Mouse (Mus musculus): ENCODE data around the gene Tmem62. TPM values are rescaled to one million over a fixed set of nuclear protein-coding genes. Genes with fewer than 3 reads are reported as not detected.

The Tmem62 gene
- polyA plus RNA-seq, 1 experiment from 2014 or later: 8.7 TPM

DNA sequence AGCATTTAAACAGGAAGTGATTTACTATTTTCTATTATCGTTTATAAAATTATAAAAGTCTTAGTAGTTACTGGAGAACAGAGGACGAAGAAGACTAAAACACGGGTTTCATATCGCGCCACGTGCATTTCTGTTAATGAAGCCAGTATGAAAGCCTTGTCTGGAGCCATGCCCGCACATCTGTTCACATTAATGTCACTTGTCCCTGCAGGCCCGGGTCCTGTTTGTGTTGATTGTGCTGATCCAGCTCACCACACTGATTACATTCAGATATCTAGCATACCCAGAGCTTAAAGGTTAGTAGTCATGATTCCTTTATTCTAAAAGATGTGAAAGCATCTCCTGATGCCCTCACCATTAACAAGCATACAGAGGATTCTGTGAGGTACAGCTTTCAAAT lies 22.0 kb downstream of the Tmem62 start:
- Histone ChIP-seq H3K36me3 (peaks cover 3% of the 10 kb centered on the region; the same call in 1 of the 2 replicates), H3K27ac (no peak overlapping the region), H3K4me2 (replicated peaks) (no peak overlapping the region), H3K4me1 (replicated peaks) (no peaks in the 10 kb centered on the region), H3K4me3 (replicated peaks) (no peak overlapping the region), H3K9me3 (no peaks in the 10 kb centered on the region), H3K9ac (replicated peaks) (no peak overlapping the region), H3K27me3 (no peaks in the 10 kb centered on the region)
- 94% methylated on average over 8 of the region's 8 CpGs for WGBS
- no peak for ATAC-seq

GRCm38 (mm10) chr2:121003586-121003985 lies 26.8 kb downstream of the Tmem62 start:
- WGBS: 62% methylated on average over 2 of the region's 2 CpGs
- no peak for ATAC-seq
- Histone ChIP-seq H3K4me3 (replicated peaks) (no peak overlapping the region), H3K4me2 (replicated peaks) (no peak overlapping the region), H3K9ac (replicated peaks) (no peak overlapping the region), H3K27ac (no peak overlapping the region), H3K36me3 (peaks cover 3% of the 10 kb centered on the region; the same call in 1 of the 2 replicates), H3K4me1 (replicated peaks) (peaks cover 3% of the 10 kb centered on the region; the same call in 1 of the 2 replicates), H3K27me3 (no peaks in the 10 kb centered on the region), H3K9me3 (no peaks in the 10 kb centered on the region)

DNA sequence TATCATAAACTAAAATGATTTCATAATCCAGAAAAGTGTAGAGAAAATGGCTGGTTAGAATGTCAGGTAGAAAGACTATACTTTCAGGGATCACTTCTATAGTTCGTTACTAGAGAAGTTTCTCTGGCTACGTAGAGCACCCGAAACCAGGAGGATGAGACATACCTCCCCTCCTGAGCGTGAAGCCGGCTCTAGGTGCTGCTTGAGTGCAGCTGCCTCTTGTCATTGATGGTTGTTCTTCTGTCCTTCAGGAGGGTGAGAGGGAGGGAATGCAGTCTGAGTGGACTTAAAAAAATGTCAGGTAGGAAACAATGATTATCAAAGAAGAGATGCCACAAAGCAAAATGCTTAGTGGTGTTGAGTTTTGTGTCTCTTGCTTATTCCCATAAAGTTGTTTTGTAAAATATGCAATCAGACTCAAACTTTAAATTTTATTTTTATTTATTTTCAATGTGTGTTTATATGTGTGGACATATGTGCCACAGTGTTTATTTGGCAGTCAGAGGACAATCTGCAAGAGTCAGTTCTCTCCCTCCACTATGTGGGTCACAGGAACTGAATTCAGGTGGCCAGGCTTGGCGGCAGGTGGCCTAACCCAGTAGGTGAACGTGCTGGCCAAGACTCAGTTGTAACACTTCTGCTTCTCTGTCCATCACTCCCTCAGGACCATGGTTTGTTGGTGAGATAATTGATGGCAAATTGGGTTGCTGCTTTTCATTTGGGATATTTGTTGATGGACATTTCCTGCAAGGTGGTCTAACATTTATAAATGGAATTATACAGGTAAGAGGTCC lies 27.4 kb downstream of the Tmem62 start:
- H3K27ac ChIP-seq: no peak overlapping the region
- no peak overlapping the region for H3K9ac ChIP-seq (replicated peaks)
- no peaks in the 10 kb centered on the region for H3K27me3 ChIP-seq
- no peak for ATAC-seq
- 87% methylated on average over 7 of the region's 7 CpGs for WGBS
- H3K9me3 ChIP-seq: no peaks in the 10 kb centered on the region
- peaks cover 3% of the 10 kb centered on the region; the same call in 1 of the 2 replicates for H3K36me3 ChIP-seq
- H3K4me3 ChIP-seq (replicated peaks): no peak overlapping the region
- no peak overlapping the region for H3K4me2 ChIP-seq (replicated peaks)
- peaks cover 8% of the 10 kb centered on the region for H3K4me1 ChIP-seq (replicated peaks)

GRCm38 (mm10) chr2:121006986-121007385 lies 30.2 kb downstream of the Tmem62 start:
- Histone ChIP-seq H3K4me2 (replicated peaks) (no peak overlapping the region), H3K36me3 (peaks cover 12% of the 10 kb centered on the region), H3K27ac (no peak overlapping the region), H3K4me3 (replicated peaks) (no peak overlapping the region), H3K4me1 (replicated peaks) (peaks cover 14% of the 10 kb centered on the region), H3K9ac (replicated peaks) (no peak overlapping the region), H3K9me3 (no peaks in the 10 kb centered on the region), H3K27me3 (no peaks in the 10 kb centered on the region)
- no peak for ATAC-seq
- WGBS: 90% methylated on average over 1 of the region's 1 CpGs

- H3K9ac ChIP-seq (replicated peaks): peak within 1 kb of the TSS; percentile 85
- H3K4me2 ChIP-seq (replicated peaks): peak within 1 kb of the TSS; percentile 90
- H3K4me1 ChIP-seq (replicated peaks): peaks cover 14% of the 10 kb centered on the region
- no peaks in the 10 kb centered on the region for H3K9me3 ChIP-seq
- H3K4me3 ChIP-seq (replicated peaks): peak within 1 kb of the TSS; percentile 88
- peak; percentile 97 for ATAC-seq
- H3K36me3 ChIP-seq: peaks cover 22% of the 10 kb centered on the region
- no peaks in the 10 kb centered on the region for H3K27me3 ChIP-seq
- peak within 1 kb of the TSS; percentile 71 for H3K27ac ChIP-seq
- 2% methylated on average over 32 of the region's 34 CpGs for WGBS
Measured at GRCm38 (mm10) chr2:121007925-121008663, 31.3 kb downstream of the Tmem62 start, which contains the start of gene Ccndbp1. Gene Ccndbp1 (plus strand): TSS chr2:121008403.

GRCm38 (mm10) chr2:121008664-121009007 lies 31.8 kb downstream of the Tmem62 start:
- Histone ChIP-seq H3K4me1 (replicated peaks) (peaks cover 14% of the 10 kb centered on the region), H3K27me3 (no peaks in the 10 kb centered on the region), H3K4me2 (replicated peaks) (peak overlapping the region; percentile 90), H3K9ac (replicated peaks) (peak overlapping the region; percentile 85), H3K27ac (peak overlapping the region; percentile 71), H3K4me3 (replicated peaks) (peak overlapping the region; percentile 88), H3K9me3 (no peaks in the 10 kb centered on the region), H3K36me3 (peaks cover 25% of the 10 kb centered on the region)
- WGBS: 1% methylated on average over 12 of the region's 12 CpGs
- peak; percentile 62; the same call in 1 of the 2 replicates for ATAC-seq

DNA sequence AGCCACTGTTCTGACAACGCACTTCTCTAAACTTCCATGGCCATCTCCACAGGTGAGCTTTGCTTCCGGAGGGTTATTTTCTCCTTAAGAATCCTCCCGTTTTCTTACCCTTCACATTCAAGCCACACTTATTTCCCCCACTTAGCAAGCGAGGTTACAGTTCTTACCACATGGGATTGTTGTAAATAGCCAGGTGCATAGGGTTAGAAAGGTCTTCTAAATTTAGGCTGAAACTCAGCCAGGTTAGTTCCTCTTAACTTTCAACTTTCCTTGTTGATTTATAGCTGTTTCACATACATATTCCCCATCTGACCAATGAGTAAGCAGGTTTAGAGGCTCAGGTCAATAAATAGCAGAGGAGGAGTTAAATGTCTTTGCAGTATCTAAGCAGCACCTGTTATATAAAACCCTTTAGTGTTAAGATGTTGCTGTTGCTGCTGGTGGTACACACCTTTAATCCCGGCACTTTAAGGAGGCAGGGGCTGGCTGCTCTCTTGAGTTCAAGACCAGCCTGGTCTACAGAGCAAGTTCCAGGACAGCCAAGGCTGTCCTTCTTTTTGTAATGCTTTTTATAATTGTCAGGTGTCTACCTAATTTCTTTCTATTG lies 32.4 kb downstream of the Tmem62 start:
- Histone ChIP-seq H3K9me3 (no peaks in the 10 kb centered on the region), H3K4me1 (replicated peaks) (peaks cover 14% of the 10 kb centered on the region), H3K36me3 (peaks cover 29% of the 10 kb centered on the region), H3K27ac (no peak overlapping the region), H3K27me3 (no peaks in the 10 kb centered on the region), H3K4me2 (replicated peaks) (peak overlapping the region; percentile 90), H3K4me3 (replicated peaks) (peak overlapping the region; percentile 88), H3K9ac (replicated peaks) (peak overlapping the region; percentile 85)
- ATAC-seq: no peak
- 29% methylated on average over 5 of the region's 5 CpGs for WGBS

GRCm38 (mm10) chr2:121012676-121013075 lies 35.9 kb downstream of the Tmem62 start:
- H3K9me3 ChIP-seq: no peaks in the 10 kb centered on the region
- H3K27me3 ChIP-seq: no peaks in the 10 kb centered on the region
- H3K4me3 ChIP-seq (replicated peaks): no peak overlapping the region
- WGBS: 89% methylated on average over 9 of the region's 9 CpGs
- no peak for ATAC-seq
- no peak overlapping the region for H3K4me2 ChIP-seq (replicated peaks)
- peaks cover 14% of the 10 kb centered on the region for H3K4me1 ChIP-seq (replicated peaks)
- H3K27ac ChIP-seq: no peak overlapping the region
- peaks cover 54% of the 10 kb centered on the region for H3K36me3 ChIP-seq
- no peak overlapping the region for H3K9ac ChIP-seq (replicated peaks)

DNA sequence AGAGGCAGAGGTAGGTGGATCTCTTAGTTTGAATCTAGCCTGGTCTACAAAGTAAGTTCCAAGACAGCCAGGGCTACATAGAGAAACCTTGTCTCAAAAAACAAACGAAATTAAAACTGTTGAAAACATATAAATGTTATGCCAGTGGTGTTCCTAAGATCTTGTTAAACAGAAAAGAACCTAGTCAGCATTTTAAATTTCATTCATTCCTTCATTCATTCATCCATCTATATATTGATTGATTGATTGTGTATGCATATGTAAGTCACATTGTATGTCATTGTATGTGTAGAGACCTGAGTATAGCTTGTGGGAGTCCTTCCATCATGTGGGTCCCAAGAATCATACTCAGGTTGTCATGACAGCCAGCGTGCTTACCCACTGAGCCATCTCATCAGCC lies 38.7 kb downstream of the Tmem62 start:
- Histone ChIP-seq H3K9me3 (no peaks in the 10 kb centered on the region), H3K36me3 (peaks cover 58% of the 10 kb centered on the region), H3K27me3 (no peaks in the 10 kb centered on the region), H3K27ac (no peak overlapping the region), H3K4me2 (replicated peaks) (no peak overlapping the region), H3K4me3 (replicated peaks) (no peak overlapping the region), H3K9ac (replicated peaks) (no peak overlapping the region), H3K4me1 (replicated peaks) (no peaks in the 10 kb centered on the region)
- no peak for ATAC-seq
- 87% methylated on average over 2 of the region's 2 CpGs for WGBS

- no peak overlapping the region for H3K27ac ChIP-seq
- H3K9ac ChIP-seq (replicated peaks): no peak overlapping the region
- no peak overlapping the region for H3K4me3 ChIP-seq (replicated peaks)
- no peaks in the 10 kb centered on the region for H3K27me3 ChIP-seq
- WGBS: 83% methylated on average over 9 of the region's 9 CpGs
- H3K36me3 ChIP-seq: peaks cover 54% of the 10 kb centered on the region
- no peaks in the 10 kb centered on the region for H3K4me1 ChIP-seq (replicated peaks)
- no peak for ATAC-seq
- no peak overlapping the region for H3K4me2 ChIP-seq (replicated peaks)
- H3K9me3 ChIP-seq: no peaks in the 10 kb centered on the region
Measured at GRCm38 (mm10) chr2:121016226-121016625, 39.4 kb downstream of the Tmem62 start.

DNA sequence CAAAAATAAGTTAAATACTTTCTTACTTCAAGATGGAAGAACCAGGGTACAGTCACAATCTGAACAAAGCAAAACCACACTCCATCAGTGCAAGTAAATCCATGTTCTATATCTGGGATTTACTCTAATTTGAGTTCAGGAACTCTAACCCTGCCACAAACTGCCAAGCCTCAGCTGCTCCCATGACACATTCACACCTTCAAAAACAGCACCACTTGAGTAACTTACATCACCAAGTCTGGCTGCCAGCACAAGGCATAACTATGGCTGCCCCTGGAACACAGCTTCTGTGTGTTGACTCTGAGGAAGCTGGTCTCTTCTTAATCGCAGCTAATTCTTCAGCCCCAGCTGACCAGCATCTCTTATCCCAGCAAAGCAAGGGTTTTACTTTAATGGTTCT lies 40.3 kb downstream of the Tmem62 start:
- H3K4me2 ChIP-seq (replicated peaks): no peak overlapping the region
- no peak overlapping the region for H3K4me3 ChIP-seq (replicated peaks)
- H3K36me3 ChIP-seq: peaks cover 44% of the 10 kb centered on the region
- no peak overlapping the region for H3K9ac ChIP-seq (replicated peaks)
- H3K9me3 ChIP-seq: no peaks in the 10 kb centered on the region
- 90% methylated on average over 1 of the region's 1 CpGs for WGBS
- no peaks in the 10 kb centered on the region for H3K4me1 ChIP-seq (replicated peaks)
- no peaks in the 10 kb centered on the region for H3K27me3 ChIP-seq
- ATAC-seq: no peak
- H3K27ac ChIP-seq: no peak overlapping the region

DNA sequence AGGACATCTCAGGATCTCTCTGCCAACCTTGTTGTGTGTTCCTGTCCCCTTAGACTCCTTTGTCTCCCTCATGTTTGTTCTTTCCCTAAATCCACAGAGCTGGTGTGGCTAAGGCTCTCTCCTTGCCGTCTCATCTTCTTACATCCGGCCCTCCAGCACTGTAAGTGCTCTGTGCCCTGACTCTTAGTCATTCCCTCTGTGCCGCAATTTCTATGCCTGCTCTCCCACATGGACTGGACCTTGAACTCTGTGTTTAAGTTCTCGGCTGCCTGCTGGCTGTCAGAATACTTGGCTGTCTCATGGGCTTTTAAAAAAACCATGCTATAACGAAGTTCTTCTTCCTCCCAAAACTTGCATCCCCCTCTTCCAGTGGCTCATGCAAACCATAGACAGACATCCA lies 46.1 kb downstream of the Tmem62 start:
- no peak for ATAC-seq
- H3K27me3 ChIP-seq: no peaks in the 10 kb centered on the region
- H3K9me3 ChIP-seq: no peaks in the 10 kb centered on the region
- H3K4me1 ChIP-seq (replicated peaks): no peaks in the 10 kb centered on the region
- H3K36me3 ChIP-seq: peaks cover 1% of the 10 kb centered on the region
- 68% methylated on average over 5 of the region's 5 CpGs for WGBS
- H3K4me3 ChIP-seq (replicated peaks): no peak overlapping the region
- H3K9ac ChIP-seq (replicated peaks): no peak overlapping the region
- H3K4me2 ChIP-seq (replicated peaks): no peak overlapping the region
- H3K27ac ChIP-seq: no peak overlapping the region
